Mouse (Mus musculus): ENCODE measurements at regions not wholly inside any gene's neighbourhood (a gene's known extent, or its start where the extent isn't known, plus 50 kb on each side); places are given as distances from the start of the nearest gene placed in this dataset.

GRCm38 (mm10) chr13:15907806-15908205 lies 103.8 kb upstream of the Inhba start:
- Histone ChIP-seq H3K9me3 (replicated peaks; ENCODE audit: control insufficient read depth, low read length, poor library complexity, severe bottlenecking) (no peaks in the 10 kb centered on the region), H3K4me3 (ENCODE audit: low read depth, low read length) (no peak overlapping the region), H3K27ac (ENCODE audit: low read length) (no peak overlapping the region), H3K27me3 (ENCODE audit: control insufficient read depth, insufficient read depth, low read depth, low read length) (no peaks in the 10 kb centered on the region), H3K36me3 (ENCODE audit: control insufficient read depth, insufficient read depth, low read length) (no peaks in the 10 kb centered on the region), H3K4me2 (ENCODE audit: low read length) (no peak overlapping the region), H3K4me1 (ENCODE audit: control insufficient read depth, insufficient read depth, low read length) (no peaks in the 10 kb centered on the region), H3K9ac (ENCODE audit: low read depth, low read length) (no peak overlapping the region)
- 70% methylated on average over 1 of the region's 1 CpGs for WGBS
- no peak for ATAC-seq

- H3K4me2 ChIP-seq (ENCODE audit: low read length), result no peak overlapping the region
- H3K4me3 ChIP-seq (ENCODE audit: low read depth, low read length), result no peak overlapping the region
- no peak overlapping the region for H3K27ac ChIP-seq (ENCODE audit: low read length)
- H3K27me3 ChIP-seq (ENCODE audit: control insufficient read depth, insufficient read depth, low read depth, low read length), result no peaks in the 10 kb centered on the region
- H3K36me3 ChIP-seq (ENCODE audit: control insufficient read depth, insufficient read depth, low read length), result no peaks in the 10 kb centered on the region
- no peak for ATAC-seq
- no peaks in the 10 kb centered on the region for H3K9me3 ChIP-seq (replicated peaks; ENCODE audit: control insufficient read depth, low read length, poor library complexity, severe bottlenecking)
- no peak overlapping the region for H3K9ac ChIP-seq (ENCODE audit: low read depth, low read length)
- WGBS, result 89% methylated on average over 2 of the region's 2 CpGs
- no peaks in the 10 kb centered on the region for H3K4me1 ChIP-seq (ENCODE audit: control insufficient read depth, insufficient read depth, low read length)
These were observed 101.1 kb upstream of the Inhba start for GRCm38 (mm10) chr13:15910578-15910977.

GRCm38 (mm10) chr13:15911263-15911662 lies 100.4 kb upstream of the Inhba start:
- no peaks in the 10 kb centered on the region for H3K4me1 ChIP-seq (ENCODE audit: control insufficient read depth, insufficient read depth, low read length)
- H3K4me3 ChIP-seq (ENCODE audit: low read depth, low read length), result no peak overlapping the region
- no peak overlapping the region for H3K9ac ChIP-seq (ENCODE audit: low read depth, low read length)
- no peak overlapping the region for H3K4me2 ChIP-seq (ENCODE audit: low read length)
- no peaks in the 10 kb centered on the region for H3K36me3 ChIP-seq (ENCODE audit: control insufficient read depth, insufficient read depth, low read length)
- H3K27me3 ChIP-seq (ENCODE audit: control insufficient read depth, insufficient read depth, low read depth, low read length), result no peaks in the 10 kb centered on the region
- H3K9me3 ChIP-seq (replicated peaks; ENCODE audit: control insufficient read depth, low read length, poor library complexity, severe bottlenecking), result no peaks in the 10 kb centered on the region
- 100% methylated on average over 1 of the region's 1 CpGs for WGBS
- no peak overlapping the region for H3K27ac ChIP-seq (ENCODE audit: low read length)
- no peak for ATAC-seq

- no peak for ATAC-seq
- 82% methylated on average over 1 of the region's 1 CpGs for WGBS
These were observed 97.4 kb upstream of the Inhba start for GRCm38 (mm10) chr13:15914270-15914669.

GRCm38 (mm10) chr13:15929890-15930289 lies 81.8 kb upstream of the Inhba start:
- no peak for ATAC-seq
- Histone ChIP-seq H3K27me3 (ENCODE audit: control insufficient read depth, insufficient read depth, low read depth, low read length) (no peaks in the 10 kb centered on the region), H3K27ac (ENCODE audit: low read length) (no peak overlapping the region), H3K4me3 (ENCODE audit: low read depth, low read length) (no peak overlapping the region), H3K4me2 (ENCODE audit: low read length) (no peak overlapping the region), H3K4me1 (ENCODE audit: control insufficient read depth, insufficient read depth, low read length) (no peaks in the 10 kb centered on the region), H3K36me3 (ENCODE audit: control insufficient read depth, insufficient read depth, low read length) (no peaks in the 10 kb centered on the region), H3K9me3 (replicated peaks; ENCODE audit: control insufficient read depth, low read length, poor library complexity, severe bottlenecking) (no peaks in the 10 kb centered on the region), H3K9ac (ENCODE audit: low read depth, low read length) (no peak overlapping the region)
- WGBS, result 98% methylated on average over 3 of the region's 3 CpGs

More at GRCm38 (mm10) chr13:15914270-15914669, 97.4 kb upstream of the Inhba start:
- Histone ChIP-seq H3K36me3 (ENCODE audit: control insufficient read depth, insufficient read depth, low read length) (no peaks in the 10 kb centered on the region), H3K27ac (ENCODE audit: low read length) (no peak overlapping the region), H3K9me3 (replicated peaks; ENCODE audit: control insufficient read depth, low read length, poor library complexity, severe bottlenecking) (no peaks in the 10 kb centered on the region), H3K27me3 (ENCODE audit: control insufficient read depth, insufficient read depth, low read depth, low read length) (no peaks in the 10 kb centered on the region), H3K4me1 (ENCODE audit: control insufficient read depth, insufficient read depth, low read length) (no peaks in the 10 kb centered on the region), H3K4me3 (ENCODE audit: low read depth, low read length) (no peak overlapping the region), H3K9ac (ENCODE audit: low read depth, low read length) (no peak overlapping the region), H3K4me2 (ENCODE audit: low read length) (no peak overlapping the region)

- no peak overlapping the region for H3K4me3 ChIP-seq (ENCODE audit: low read depth, low read length)
- H3K4me2 ChIP-seq (ENCODE audit: low read length), result no peak overlapping the region
- no peaks in the 10 kb centered on the region for H3K4me1 ChIP-seq (ENCODE audit: control insufficient read depth, insufficient read depth, low read length)
- H3K9ac ChIP-seq (ENCODE audit: low read depth, low read length), result no peak overlapping the region
- H3K27me3 ChIP-seq (ENCODE audit: control insufficient read depth, insufficient read depth, low read depth, low read length), result no peaks in the 10 kb centered on the region
- peak; percentile 36; the same call in 1 of the 2 replicates for ATAC-seq
- H3K27ac ChIP-seq (ENCODE audit: low read length), result no peak overlapping the region
- H3K9me3 ChIP-seq (replicated peaks; ENCODE audit: control insufficient read depth, low read length, poor library complexity, severe bottlenecking), result no peaks in the 10 kb centered on the region
- 25% methylated on average over 5 of the region's 5 CpGs for WGBS
- H3K36me3 ChIP-seq (ENCODE audit: control insufficient read depth, insufficient read depth, low read length), result no peaks in the 10 kb centered on the region
These were observed 80.0 kb upstream of the Inhba start for GRCm38 (mm10) chr13:15931553-15932162.

- WGBS, result 90% methylated on average over 1 of the region's 1 CpGs
- Histone ChIP-seq H3K4me3 (ENCODE audit: low read depth, low read length) (no peak overlapping the region), H3K27me3 (ENCODE audit: control insufficient read depth, insufficient read depth, low read depth, low read length) (no peaks in the 10 kb centered on the region), H3K9ac (ENCODE audit: low read depth, low read length) (no peak overlapping the region), H3K4me1 (ENCODE audit: control insufficient read depth, insufficient read depth, low read length) (no peaks in the 10 kb centered on the region), H3K9me3 (replicated peaks; ENCODE audit: control insufficient read depth, low read length, poor library complexity, severe bottlenecking) (no peaks in the 10 kb centered on the region), H3K36me3 (ENCODE audit: control insufficient read depth, insufficient read depth, low read length) (no peaks in the 10 kb centered on the region), H3K27ac (ENCODE audit: low read length) (no peak overlapping the region), H3K4me2 (ENCODE audit: low read length) (no peak overlapping the region)
- no peak for ATAC-seq
These were observed 76.0 kb upstream of the Inhba start for GRCm38 (mm10) chr13:15935689-15936088.

- 97% methylated on average over 1 of the region's 1 CpGs for WGBS
- no peak overlapping the region for H3K4me2 ChIP-seq (ENCODE audit: low read length)
- no peak overlapping the region for H3K4me3 ChIP-seq (ENCODE audit: low read depth, low read length)
- no peak for ATAC-seq
- no peak overlapping the region for H3K27ac ChIP-seq (ENCODE audit: low read length)
- H3K36me3 ChIP-seq (ENCODE audit: control insufficient read depth, insufficient read depth, low read length), result no peaks in the 10 kb centered on the region
- no peaks in the 10 kb centered on the region for H3K9me3 ChIP-seq (replicated peaks; ENCODE audit: control insufficient read depth, low read length, poor library complexity, severe bottlenecking)
- H3K27me3 ChIP-seq (ENCODE audit: control insufficient read depth, insufficient read depth, low read depth, low read length), result no peaks in the 10 kb centered on the region
- no peak overlapping the region for H3K9ac ChIP-seq (ENCODE audit: low read depth, low read length)
- H3K4me1 ChIP-seq (ENCODE audit: control insufficient read depth, insufficient read depth, low read length), result no peaks in the 10 kb centered on the region
These were observed 75.5 kb upstream of the Inhba start for GRCm38 (mm10) chr13:15936109-15936508.

GRCm38 (mm10) chr13:15950143-15950542 lies 61.5 kb upstream of the Inhba start:
- WGBS, result 84% methylated on average over 4 of the region's 4 CpGs
- no peak for ATAC-seq

More at GRCm38 (mm10) chr13:15950143-15950542, 61.5 kb upstream of the Inhba start:
- Histone ChIP-seq H3K27ac (ENCODE audit: low read length) (no peak overlapping the region), H3K9ac (ENCODE audit: low read depth, low read length) (no peak overlapping the region), H3K4me3 (ENCODE audit: low read depth, low read length) (no peak overlapping the region), H3K4me2 (ENCODE audit: low read length) (no peak overlapping the region), H3K27me3 (ENCODE audit: control insufficient read depth, insufficient read depth, low read depth, low read length) (no peaks in the 10 kb centered on the region), H3K4me1 (ENCODE audit: control insufficient read depth, insufficient read depth, low read length) (no peaks in the 10 kb centered on the region), H3K36me3 (ENCODE audit: control insufficient read depth, insufficient read depth, low read length) (no peaks in the 10 kb centered on the region), H3K9me3 (replicated peaks; ENCODE audit: control insufficient read depth, low read length, poor library complexity, severe bottlenecking) (no peaks in the 10 kb centered on the region)

Data from midbrain, embryonic 16.5 days (tissue).